Mouse (Mus musculus) lung, postnatal 10 days (tissue): Measurements from ENCODE around the gene AL731706.2.
"Not testable (repeated sequence)": the region's sequence is repeated elsewhere in the genome, so short reads cannot be mapped to it uniquely, and the experiment has no call there.

Experiments
- DNase-seq: peaks from one replicate; pipeline ENCODE4 v3.0.0; 2021

Gene AL731706.2

GRCm38 (mm10) chr2:136885579-136885978, at the start of gene AL731706.2:
Gene AL731706.2 (minus strand): TSS chr2:136885679.
- DNase-seq: no peak

- DNase-seq: peak; percentile 8
Observed at GRCm38 (mm10) chr2:136921003-136921408, 35.5 kb upstream of the AL731706.2 start.

DNA sequence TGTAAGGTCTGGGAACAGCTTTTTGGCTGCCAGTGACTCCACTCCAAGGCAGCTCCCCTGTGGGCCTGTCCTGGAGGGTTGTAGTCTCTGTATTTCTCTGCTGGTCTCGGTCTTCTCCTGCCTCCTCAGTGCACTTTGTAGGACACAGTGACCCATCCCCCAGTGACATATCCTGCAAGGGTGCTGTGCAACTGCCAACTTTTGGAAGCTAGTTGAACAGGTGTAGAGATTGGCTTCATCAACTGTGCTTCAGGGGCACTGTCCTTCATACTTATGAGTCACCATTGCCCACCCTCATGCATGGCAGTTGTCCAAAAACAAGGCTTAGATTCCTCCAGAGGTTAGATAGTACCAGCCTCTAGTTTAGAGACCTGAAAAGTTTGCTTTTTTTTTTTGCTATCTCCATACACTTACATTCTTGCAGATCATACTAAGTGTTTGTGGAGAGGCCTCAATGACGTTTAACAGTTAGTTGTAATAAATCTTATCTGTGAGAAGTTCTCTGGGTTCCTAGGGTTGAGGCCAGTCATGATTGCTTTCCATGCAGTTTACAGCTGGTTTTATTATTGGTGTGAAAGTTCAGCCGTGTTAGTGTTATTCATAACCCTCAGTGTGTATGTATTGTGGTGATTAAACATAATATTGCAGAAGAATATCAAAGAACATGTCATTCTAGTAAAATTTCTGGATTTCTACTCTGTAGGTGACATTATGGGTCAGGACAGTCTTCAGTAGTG, 34.9 kb upstream of the AL731706.2 start:
- DNase-seq: no peak

DNA sequence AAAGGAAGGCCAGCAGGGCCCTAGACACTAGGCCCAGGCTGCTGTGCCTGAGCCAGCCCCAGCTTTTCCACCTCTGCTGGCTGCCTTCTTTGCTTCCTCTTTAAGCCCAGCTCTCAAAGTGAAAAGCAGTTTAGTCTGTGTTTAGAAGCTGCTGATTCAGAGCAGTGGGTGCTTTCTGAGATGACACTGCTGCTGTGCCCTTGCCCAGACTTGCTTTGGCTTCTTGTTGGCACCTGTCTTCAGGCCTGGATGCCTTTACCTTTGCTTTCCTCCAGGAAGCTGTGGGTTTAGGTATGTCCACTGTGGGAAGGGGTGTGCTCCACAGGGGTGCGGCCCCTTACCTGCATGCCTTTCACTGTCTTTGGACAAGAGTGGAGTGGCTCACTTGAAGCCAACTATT, 34.0 kb upstream of the AL731706.2 start:
- no peak for DNase-seq

- no peak for DNase-seq
Observed at GRCm38 (mm10) chr2:136914334-136914902, 28.9 kb upstream of the AL731706.2 start.

DNA sequence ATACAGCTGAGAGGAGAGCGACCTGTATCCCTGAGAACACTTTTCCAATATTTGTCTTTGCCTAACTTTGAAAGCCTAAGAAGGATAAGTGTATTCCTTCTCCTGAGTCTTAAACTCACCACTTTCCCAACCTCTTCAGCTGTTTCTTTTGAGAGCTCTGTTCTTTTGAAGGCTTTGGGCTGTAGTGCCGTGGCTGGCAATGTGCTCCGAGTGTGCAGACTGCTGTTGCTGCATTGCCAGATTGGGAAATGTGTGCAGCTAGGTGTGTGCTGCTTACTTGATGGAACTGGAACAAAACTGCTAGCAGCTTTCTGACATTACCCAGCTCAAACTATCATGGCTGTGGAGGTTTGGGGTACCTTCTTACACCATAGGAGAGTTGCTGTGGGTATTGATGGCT, 27.5 kb upstream of the AL731706.2 start:
- DNase-seq: no peak

- DNase-seq: peak; percentile 33
Observed at GRCm38 (mm10) chr2:136911958-136912411, 26.5 kb upstream of the AL731706.2 start.

DNA sequence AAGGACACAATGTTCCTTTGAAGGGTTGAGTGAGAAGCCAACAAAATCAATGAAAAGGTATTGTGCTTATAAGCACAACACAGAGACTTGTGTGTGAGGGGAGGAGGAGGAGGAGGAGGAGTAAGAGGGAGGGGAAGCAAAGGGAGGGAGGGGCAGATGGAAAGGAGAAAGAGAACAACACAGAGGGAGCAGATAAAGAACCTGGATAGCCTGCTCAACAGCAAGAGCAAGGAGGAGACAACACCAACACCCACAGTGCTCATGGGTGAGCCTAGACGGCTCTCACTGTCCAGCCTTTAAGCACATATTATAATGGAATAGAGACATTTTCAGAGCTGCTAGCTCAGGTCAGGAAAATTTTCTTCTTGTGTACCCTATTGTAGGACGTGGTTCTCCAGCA, 23.8 kb upstream of the AL731706.2 start:
- no peak for DNase-seq

DNA sequence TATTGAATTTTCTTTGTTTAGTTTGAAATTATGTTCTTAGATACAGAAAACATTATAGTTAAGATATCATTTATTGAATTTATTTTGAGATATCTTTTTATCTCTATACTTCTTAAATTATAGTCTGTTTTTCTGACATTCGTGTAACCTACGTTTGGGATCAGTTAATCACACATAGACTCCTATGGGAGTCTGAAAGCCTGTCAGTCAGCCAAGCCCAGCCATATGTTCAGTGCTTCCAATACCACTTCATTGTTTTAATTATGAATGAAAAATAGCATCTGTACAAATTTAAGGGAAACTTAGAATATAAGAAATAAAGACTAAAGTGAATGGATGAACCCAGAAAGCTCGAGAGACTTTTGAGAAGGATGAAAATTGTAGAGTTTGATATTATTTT, 23.1 kb upstream of the AL731706.2 start:
- no peak for DNase-seq

GRCm38 (mm10) chr2:136896131-136896530, 10.7 kb upstream of the AL731706.2 start:
- DNase-seq: no peak

DNA sequence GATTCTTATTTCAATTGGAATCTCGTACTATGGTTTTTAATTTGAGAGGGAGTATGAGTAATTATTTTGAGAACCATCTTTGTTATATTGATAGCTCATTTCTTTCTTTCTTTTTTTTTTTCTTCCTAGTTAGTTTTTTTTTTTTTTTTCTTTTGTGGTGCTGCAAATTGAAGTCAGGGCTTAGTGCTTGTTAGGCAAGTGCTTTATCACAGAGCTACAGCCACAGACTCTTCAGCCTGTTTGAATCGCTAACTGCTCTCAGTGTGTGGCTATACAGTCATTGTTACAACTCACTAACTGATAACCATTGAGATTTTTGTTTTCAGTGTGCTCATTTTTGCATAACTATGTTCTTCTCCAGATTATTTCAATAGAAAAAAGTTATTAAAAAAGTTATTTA, 9.0 kb upstream of the AL731706.2 start:
- no peak for DNase-seq

GRCm38 (mm10) chr2:136891951-136892371, 6.5 kb upstream of the AL731706.2 start:
- peak; percentile 97 for DNase-seq

- DNase-seq: peak; percentile 100
Observed at GRCm38 (mm10) chr2:136891068-136891950, 5.8 kb upstream of the AL731706.2 start, which contains the start of the genes Slx4ip, AL731706.1 and Mkks. Gene Slx4ip (plus strand): TSS chr2:136891218. Gene AL731706.1 (minus strand): TSS chr2:136891389. Gene Mkks (minus strand): TSS chr2:136891389.

GRCm38 (mm10) chr2:136890716-136891067, 5.2 kb upstream of the AL731706.2 start:
- DNase-seq: not testable (repeated sequence)

GRCm38 (mm10) chr2:136886846-136887245, 1.4 kb upstream of the AL731706.2 start:
- DNase-seq: peak; percentile 30

DNA sequence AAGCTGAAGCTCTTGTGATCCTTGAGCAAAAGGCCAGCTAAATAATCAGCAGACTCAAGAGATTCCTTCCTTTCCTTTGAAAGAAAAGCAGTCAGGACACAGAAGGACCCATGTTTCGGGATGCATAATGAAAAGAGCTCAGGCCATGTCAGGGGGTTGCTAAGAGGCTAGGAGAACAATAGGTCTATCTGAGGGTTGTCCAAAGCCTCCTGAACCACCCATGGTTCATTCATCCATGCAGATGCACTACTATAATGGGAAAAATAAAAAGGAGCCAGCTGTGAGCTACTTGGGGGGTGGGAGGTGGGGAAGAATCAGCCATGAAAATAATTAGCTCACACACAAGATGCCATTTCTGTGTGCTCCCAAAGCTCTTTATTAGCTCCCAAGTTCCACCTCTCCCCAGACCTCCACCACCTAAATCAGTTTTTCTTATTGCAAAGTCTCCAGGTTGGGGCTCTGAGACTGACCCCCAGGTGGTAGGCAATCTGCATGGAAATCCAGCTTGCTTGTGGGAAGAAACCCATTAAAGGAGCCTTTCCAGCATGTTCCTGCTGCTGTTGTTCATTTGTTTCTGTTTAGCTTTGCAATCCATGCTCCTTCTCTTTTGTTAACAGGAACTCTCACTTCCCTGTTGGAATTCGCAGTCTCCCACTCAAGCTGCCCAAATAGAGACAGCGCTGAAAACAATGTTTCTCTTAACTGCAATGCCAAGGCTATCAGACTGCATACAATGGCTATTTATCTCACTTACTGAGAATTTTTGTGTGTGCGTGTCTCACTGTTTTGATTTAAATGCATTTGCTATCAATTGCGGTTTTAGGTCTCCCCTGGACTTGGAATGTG, 30.7 kb downstream of the AL731706.2 start:
- no peak for DNase-seq

GRCm38 (mm10) chr2:136850366-136850765, 35.1 kb downstream of the AL731706.2 start:
- DNase-seq: no peak

DNA sequence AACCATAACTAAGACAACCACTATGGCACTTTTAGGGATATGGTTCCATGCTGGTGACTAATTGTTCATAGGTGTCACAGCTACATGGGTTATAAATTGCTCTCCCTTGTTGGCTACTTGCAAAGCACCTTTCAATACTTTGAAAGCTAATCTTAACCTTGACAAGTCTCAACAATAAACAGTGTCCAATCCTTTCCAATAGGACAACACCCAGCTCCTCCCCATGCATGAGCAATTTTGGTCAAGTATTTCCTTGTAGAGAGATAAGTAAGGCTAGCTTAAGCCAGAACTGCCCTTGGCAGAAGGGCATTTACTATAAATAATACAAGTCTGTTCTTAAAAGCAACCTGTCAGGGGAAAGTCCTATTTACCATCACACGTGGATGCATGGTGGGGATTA, 47.5 kb downstream of the AL731706.2 start:
- no peak for DNase-seq

GRCm38 (mm10) chr2:136835882-136836281, 49.6 kb downstream of the AL731706.2 start:
- DNase-seq: no peak
